Mouse (Mus musculus): Measurements from ENCODE around the gene Crk.

DNA sequence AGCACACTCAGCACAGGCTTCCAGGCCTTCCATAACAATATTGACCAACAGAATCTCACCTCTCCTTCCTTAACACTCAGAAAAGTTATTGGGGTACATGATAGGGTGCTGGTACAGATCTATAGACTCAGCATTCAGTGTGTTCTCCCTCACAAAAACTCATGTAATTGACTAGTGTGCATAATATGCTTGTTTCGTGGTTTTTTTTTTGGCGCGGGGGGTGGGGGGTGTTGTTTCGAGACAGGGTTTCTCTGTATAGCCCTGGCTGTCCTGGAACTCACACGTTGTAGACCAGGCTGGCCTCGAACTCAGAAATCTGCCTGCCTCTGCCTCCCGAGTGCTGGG is 59.4 kb downstream of the Crk start:
- TF ChIP-seq CTCF (IDR thresholded peaks at IDR 0.05; ENCODE audit: borderline replicate concordance, insufficient read depth, low read depth, low read length) (no peak), POLR2A (IDR thresholded peaks at IDR 0.05; ENCODE audit: borderline replicate concordance, insufficient read depth, low read length) (no peak)

Data from cerebellum, adult 2 months (tissue).